Mouse (Mus musculus): ENCODE measurements around the gene Kcnk5.

- TF ChIP-seq GATA1 (IDR thresholded peaks at IDR 0.05; ENCODE audit: low read length) (no peak), TAL1 (IDR thresholded peaks at IDR 0.05; ENCODE audit: low read length) (no peak)
These were observed 17.2 kb downstream of the Kcnk5 start for GRCm38 (mm10) chr14:20164438-20164837.

Data from erythroblast, embryonic 14.5 days (primary cell).